Mouse (Mus musculus) myocyte (in vitro differentiated cells): Measurements from ENCODE around the gene Ccnq. TPM values are rescaled to one million over a fixed set of nuclear protein-coding genes. Genes with fewer than 3 reads are reported as not detected.

Experiments used
- H3K27me3 ChIP-seq: one replicate; pipeline ENCODE4 v1.6.1; 2011; ENCODE audit not compliant: control insufficient read depth, insufficient read depth, insufficient read length
- H3K36me3 ChIP-seq: one replicate; pipeline ENCODE4 v1.6.1; 2011; ENCODE audit not compliant: control insufficient read depth, insufficient read depth
- H3K4me2 ChIP-seq: one replicate; pipeline ENCODE4 v1.6.1; 2011; ENCODE audit warnings: low read depth, control low read depth
- H3K4me3 ChIP-seq: one replicate; pipeline ENCODE4 v1.5.1; 2011; ENCODE audit warnings: mild to moderate bottlenecking, control low read depth, moderate library complexity
- H3K79me2 ChIP-seq: one replicate; pipeline ENCODE4 v1.6.1; 2011; ENCODE audit not compliant: control insufficient read depth, insufficient read depth
- H3ac ChIP-seq: one replicate; pipeline ENCODE4 v1.6.1; 2011; ENCODE audit not compliant: control insufficient read depth, insufficient read length
- CEBPB ChIP-seq: IDR thresholded peaks from 2 replicates; pipeline ENCODE4 v1.6.1; 2011; ENCODE audit warnings: mild to moderate bottlenecking, moderate library complexity; ENCODE audit not compliant: poor library complexity, insufficient read depth, severe bottlenecking
- E2F4 ChIP-seq: IDR thresholded peaks from one replicate; pipeline ENCODE4 v1.6.1; 2011; ENCODE audit warnings: mild to moderate bottlenecking, control low read depth, moderate library complexity; ENCODE audit not compliant: insufficient read depth
- MAX ChIP-seq: IDR thresholded peaks from one replicate; pipeline ENCODE4 v1.6.1; 2011; ENCODE audit warnings: low read depth, mild to moderate bottlenecking, control low read depth
- MYOD1 ChIP-seq, 3 experiments: IDR thresholded peaks; one replicate each; pipeline ENCODE4 v1.6.1; 2011; ENCODE audit warnings: control low read depth in 2 of 3, low read depth in 2 of 3, mild to moderate bottlenecking in 2 of 3, moderate library complexity in 1 of 3; ENCODE audit not compliant: insufficient read length in 2 of 3, control insufficient read depth in 1 of 3
- MYOG ChIP-seq, 3 experiments: IDR thresholded peaks; one replicate each; pipeline ENCODE4 v1.6.1; 2011; ENCODE audit warnings: control low read depth in 2 of 3, low read depth in 2 of 3, mild to moderate bottlenecking in 2 of 3; ENCODE audit not compliant: insufficient read length in 2 of 3, control insufficient read depth in 1 of 3, insufficient read depth in 1 of 3
- POLR2A ChIP-seq: IDR thresholded peaks from one replicate; pipeline ENCODE4 v1.6.1; 2011; ENCODE audit warnings: low read depth, mild to moderate bottlenecking, control low read depth, moderate library complexity; ENCODE audit not compliant: insufficient read length
- POLR2AphosphoS2 ChIP-seq: IDR thresholded peaks from one replicate; pipeline ENCODE4 v1.6.1; 2011; ENCODE audit warnings: low read depth, control low read depth; ENCODE audit not compliant: insufficient read length
- REST ChIP-seq: IDR thresholded peaks from one replicate; pipeline ENCODE4 v1.6.1; 2011; ENCODE audit warnings: mild to moderate bottlenecking, control low read depth, moderate library complexity; ENCODE audit not compliant: insufficient read depth, insufficient read length
- SRF ChIP-seq: IDR thresholded peaks from one replicate; pipeline ENCODE4 v1.6.1; 2011; ENCODE audit warnings: low read depth; ENCODE audit not compliant: control insufficient read depth, insufficient read length
- TCF12 ChIP-seq: IDR thresholded peaks from one replicate; pipeline ENCODE4 v1.6.1; 2011; ENCODE audit warnings: mild to moderate bottlenecking, control low read depth; ENCODE audit not compliant: poor library complexity, insufficient read depth, severe bottlenecking
- TCF3 ChIP-seq: IDR thresholded peaks from one replicate; pipeline ENCODE4 v1.6.1; 2011; ENCODE audit warnings: low read depth, control low read depth; ENCODE audit not compliant: insufficient read length
- USF1 ChIP-seq: IDR thresholded peaks from one replicate; pipeline ENCODE4 v1.6.1; 2011; ENCODE audit warnings: low read depth, mild to moderate bottlenecking, control low read depth, moderate library complexity
- polyA plus RNA-seq: library from polyadenylated mRNA; unstranded; fragments of >200 nt; fragmentation: generic; extraction: Trizol; gene quantifications from one replicate; pipeline ENCODE4 v1.2.1, GENCODE M21; 2012; ENCODE audit warnings: missing spikeins

Gene Ccnq
- polyA plus RNA-seq, 1 experiment = 32.8 TPM

DNA sequence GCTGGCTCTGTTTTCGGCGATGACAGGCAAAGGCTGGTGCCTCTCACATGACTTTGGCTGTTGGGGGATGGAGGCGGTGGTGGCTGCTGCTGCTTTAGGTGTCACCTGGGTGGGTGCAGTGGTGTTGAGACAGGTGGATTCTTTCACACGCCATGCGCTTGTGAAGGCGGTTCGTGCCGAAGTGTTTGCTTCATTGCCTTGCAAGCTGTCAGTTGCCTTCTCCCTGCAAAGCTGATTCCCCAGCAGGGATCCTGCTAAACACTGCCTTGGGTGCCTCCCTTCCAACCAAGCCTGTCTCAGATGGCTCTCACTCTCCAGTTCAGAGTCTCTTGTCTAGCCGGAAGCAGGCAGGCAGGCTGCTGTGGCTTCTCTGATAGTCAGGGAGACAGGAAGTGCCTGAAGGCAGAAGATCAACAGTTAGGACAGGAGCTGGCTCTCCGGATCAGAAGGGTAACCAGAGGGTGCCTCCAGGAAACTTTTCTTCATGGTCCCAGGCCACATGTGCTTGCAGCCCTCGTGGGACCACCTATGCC lies 20.3 kb upstream of the Ccnq start:
- Histone ChIP-seq H3K4me3 (no peak overlapping the region), H3K36me3 (no peaks in the 10 kb centered on the region), H3ac (no peak overlapping the region), H3K79me2 (no peaks in the 10 kb centered on the region), H3K27me3 (peaks cover 46% of the 10 kb centered on the region), H3K4me2 (no peak overlapping the region)
- no peak for TF ChIP-seq USF1

DNA sequence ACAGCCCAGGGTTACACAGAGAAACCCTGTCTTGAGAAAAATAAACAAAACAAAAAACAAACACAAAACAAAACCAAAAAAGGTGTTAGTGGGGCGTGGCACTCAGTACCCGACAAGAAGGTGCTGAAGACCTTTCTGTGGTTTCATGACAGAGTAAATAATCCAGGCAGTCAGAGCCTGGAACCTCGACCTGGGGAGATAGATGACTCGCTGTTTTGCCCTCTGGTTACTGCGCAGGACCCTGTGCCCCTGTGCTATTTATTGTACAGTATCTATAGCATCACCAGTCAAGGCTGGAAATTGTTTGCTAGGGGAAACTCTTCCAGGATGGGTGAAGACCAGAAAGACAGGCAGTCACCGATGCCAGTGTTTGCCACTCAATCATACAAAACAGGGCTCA lies 18.9 kb upstream of the Ccnq start:
- no peaks in the 10 kb centered on the region for H3K79me2 ChIP-seq
- no peak for TF ChIP-seq POLR2A
- TF ChIP-seq MYOD1 (IDR thresholded peaks at IDR 0.05; ENCODE audit: control insufficient read depth in 1 of 3, insufficient read length in 2 of 3, low read depth in 2 of 3) = no peak
- TF ChIP-seq E2F4 = no peak
- no peak for TF ChIP-seq MYOG (IDR thresholded peaks at IDR 0.05; ENCODE audit: control insufficient read depth in 1 of 3, insufficient read depth in 1 of 3, insufficient read length in 2 of 3, low read depth in 2 of 3)
- no peak for TF ChIP-seq SRF
- TF ChIP-seq USF1 = no peak
- no peak for TF ChIP-seq TCF12
- H3ac ChIP-seq = no peak overlapping the region
- H3K4me3 ChIP-seq = no peak overlapping the region
- H3K36me3 ChIP-seq = no peaks in the 10 kb centered on the region
- H3K27me3 ChIP-seq = peaks cover 42% of the 10 kb centered on the region
- no peak overlapping the region for H3K4me2 ChIP-seq

DNA sequence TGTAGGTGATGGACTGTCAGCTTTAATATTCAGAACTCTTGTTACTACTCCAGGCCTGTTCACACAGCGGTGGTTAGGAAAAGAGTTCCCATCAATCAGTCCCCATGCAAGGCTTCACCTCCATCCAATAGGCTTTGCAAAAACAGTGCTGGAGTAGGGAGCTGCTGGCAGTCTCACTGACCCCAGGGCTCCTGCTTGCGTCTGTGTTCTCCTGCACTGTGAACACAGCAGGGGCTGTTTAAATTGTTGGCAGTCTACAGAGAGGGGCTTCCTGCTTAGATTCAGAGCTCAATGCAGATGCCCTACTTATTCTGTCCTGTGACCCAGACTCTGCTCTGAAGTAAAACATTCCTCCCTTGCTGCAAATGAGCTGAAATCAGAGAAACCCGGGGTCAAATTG lies 17.2 kb upstream of the Ccnq start:
- TF ChIP-seq POLR2A (no peak), TCF3 (no peak), REST (no peak), MYOD1 (IDR thresholded peaks at IDR 0.05; ENCODE audit: control insufficient read depth in 1 of 3, insufficient read length in 2 of 3, low read depth in 2 of 3) (no peak), MYOG (IDR thresholded peaks at IDR 0.05; ENCODE audit: control insufficient read depth in 1 of 3, insufficient read depth in 1 of 3, insufficient read length in 2 of 3, low read depth in 2 of 3) (no peak), CEBPB (no peak), MAX (no peak), USF1 (no peak), SRF (no peak), TCF12 (no peak), POLR2AphosphoS2 (no peak), E2F4 (no peak)
- no peak overlapping the region for H3ac ChIP-seq
- H3K79me2 ChIP-seq = no peaks in the 10 kb centered on the region
- no peaks in the 10 kb centered on the region for H3K36me3 ChIP-seq
- H3K4me2 ChIP-seq = no peak overlapping the region
- peaks cover 36% of the 10 kb centered on the region for H3K27me3 ChIP-seq
- no peak overlapping the region for H3K4me3 ChIP-seq

GRCm38 (mm10) chr11:78766069-78766830 lies 14.7 kb upstream of the Ccnq start:
- Histone ChIP-seq H3ac (no peak overlapping the region), H3K4me3 (no peak overlapping the region), H3K79me2 (no peaks in the 10 kb centered on the region), H3K27me3 (peaks cover 30% of the 10 kb centered on the region), H3K4me2 (no peak overlapping the region), H3K36me3 (no peaks in the 10 kb centered on the region)
- TF ChIP-seq REST = no peak
- TF ChIP-seq MAX = no peak
- no peak for TF ChIP-seq POLR2AphosphoS2
- no peak for TF ChIP-seq MYOG (IDR thresholded peaks at IDR 0.05; ENCODE audit: control insufficient read depth in 1 of 3, insufficient read depth in 1 of 3, insufficient read length in 2 of 3, low read depth in 2 of 3)
- no peak for TF ChIP-seq TCF3
- TF ChIP-seq TCF12 = no peak
- no peak for TF ChIP-seq SRF
- TF ChIP-seq USF1 = no peak
- no peak for TF ChIP-seq POLR2A
- TF ChIP-seq MYOD1 (IDR thresholded peaks at IDR 0.05; ENCODE audit: control insufficient read depth in 1 of 3, insufficient read length in 2 of 3, low read depth in 2 of 3) = no peak
- TF ChIP-seq CEBPB = no peak
- no peak for TF ChIP-seq E2F4

GRCm38 (mm10) chr11:78764820-78765219 lies 13.3 kb upstream of the Ccnq start:
- no peak overlapping the region for H3K4me2 ChIP-seq
- no peak overlapping the region for H3K4me3 ChIP-seq
- H3K79me2 ChIP-seq = no peaks in the 10 kb centered on the region
- TF ChIP-seq TCF12 = no peak
- TF ChIP-seq MAX = no peak
- TF ChIP-seq POLR2AphosphoS2 = no peak
- TF ChIP-seq MYOG (IDR thresholded peaks at IDR 0.05; ENCODE audit: control insufficient read depth in 1 of 3, insufficient read depth in 1 of 3, insufficient read length in 2 of 3, low read depth in 2 of 3) = no peak
- no peak for TF ChIP-seq SRF
- TF ChIP-seq E2F4 = no peak
- TF ChIP-seq USF1 = no peak
- TF ChIP-seq MYOD1 (IDR thresholded peaks at IDR 0.05; ENCODE audit: control insufficient read depth in 1 of 3, insufficient read length in 2 of 3, low read depth in 2 of 3) = no peak
- no peak for TF ChIP-seq REST
- no peak for TF ChIP-seq POLR2A
- TF ChIP-seq CEBPB = no peak
- no peak for TF ChIP-seq TCF3
- H3ac ChIP-seq = no peak overlapping the region
- H3K36me3 ChIP-seq = no peaks in the 10 kb centered on the region
- H3K27me3 ChIP-seq = peaks cover 30% of the 10 kb centered on the region
